Mouse (Mus musculus): ENCODE measurements at regions not wholly inside any gene's neighbourhood (a gene's known extent, or its start where the extent isn't known, plus 50 kb on each side); places are given as distances from the start of the nearest gene placed in this dataset.

DNA sequence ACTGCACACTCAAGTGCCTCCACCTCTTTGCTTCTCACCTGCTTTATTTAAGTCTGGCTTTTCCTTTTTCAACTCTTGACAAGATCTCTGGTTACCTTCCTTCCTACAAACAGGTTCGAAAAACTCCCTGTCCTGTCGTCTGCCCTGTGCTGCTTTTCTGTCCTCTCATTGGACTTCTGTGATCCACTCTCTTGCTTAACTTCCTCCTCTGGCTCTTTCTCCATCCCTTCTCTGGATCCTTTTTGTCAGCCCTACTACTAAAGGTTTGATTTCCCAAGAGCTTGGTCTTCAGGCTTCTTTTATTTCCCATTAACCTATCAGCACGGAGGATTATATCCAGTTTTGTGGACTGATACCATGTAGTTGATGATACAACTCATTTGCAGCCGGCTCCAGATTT is 149.8 kb downstream of the Satb1 start:
- 67% methylated on average over 4 of the region's 4 CpGs for WGBS (ENCODE audit: insufficient replicate concordance)
- no peak for ATAC-seq
- DNase-seq, result no peak
- Histone ChIP-seq H3K9me3 (ENCODE audit: low read length) (no peaks in the 10 kb centered on the region), H3K27me3 (ENCODE audit: insufficient read depth, low read length) (no peaks in the 10 kb centered on the region), H3K4me2 (ENCODE audit: low read depth, low read length) (no peak overlapping the region), H3K4me1 (ENCODE audit: insufficient read depth) (no peaks in the 10 kb centered on the region), H3K4me3 (ENCODE audit: low read depth, low read length) (no peak overlapping the region), H3K27ac (ENCODE audit: low read depth) (no peak overlapping the region), H3K9ac (replicated peaks) (no peak overlapping the region), H3K36me3 (replicated peaks; ENCODE audit: insufficient read depth, low read length) (no peaks in the 10 kb centered on the region)
- TF ChIP-seq EP300 (IDR thresholded peaks at IDR 0.05; ENCODE audit: low read depth) (no peak), CTCF (IDR thresholded peaks at IDR 0.05; ENCODE audit: low read depth) (no peak)

DNA sequence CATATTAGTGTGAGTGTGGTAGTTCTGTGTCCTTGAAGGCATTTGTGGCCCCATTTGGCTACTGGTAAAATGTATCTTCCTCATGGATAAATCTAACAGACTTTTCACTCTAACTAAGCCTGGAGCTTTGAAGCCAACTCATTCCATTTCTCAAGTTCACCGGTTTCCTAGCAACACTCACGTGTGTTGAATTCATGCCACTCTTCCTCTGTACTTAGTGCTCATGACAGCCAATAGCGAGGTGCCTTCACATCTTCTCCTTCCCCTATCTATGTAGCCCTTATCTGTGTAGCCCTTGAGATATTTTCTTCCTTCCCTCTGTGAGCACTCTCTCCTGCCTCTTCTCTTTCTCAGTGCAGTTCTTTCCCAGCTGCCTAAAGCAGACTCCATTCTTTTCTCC is 150.7 kb downstream of the Satb1 start:
- TF ChIP-seq EP300 (IDR thresholded peaks at IDR 0.05; ENCODE audit: low read depth) (no peak), CTCF (IDR thresholded peaks at IDR 0.05; ENCODE audit: low read depth) (no peak)
- no peak overlapping the region for H3K4me3 ChIP-seq (ENCODE audit: low read depth, low read length)
- no peak overlapping the region for H3K9ac ChIP-seq (replicated peaks)
- no peaks in the 10 kb centered on the region for H3K9me3 ChIP-seq (ENCODE audit: low read length)
- ATAC-seq (no peak), DNase-seq (no peak)
- no peaks in the 10 kb centered on the region for H3K4me1 ChIP-seq (ENCODE audit: insufficient read depth)
- H3K4me2 ChIP-seq (ENCODE audit: low read depth, low read length), result no peak overlapping the region
- no peak overlapping the region for H3K27ac ChIP-seq (ENCODE audit: low read depth)
- WGBS (ENCODE audit: insufficient replicate concordance), result 67% methylated on average over 3 of the region's 3 CpGs
- no peaks in the 10 kb centered on the region for H3K27me3 ChIP-seq (ENCODE audit: insufficient read depth, low read length)
- H3K36me3 ChIP-seq (replicated peaks; ENCODE audit: insufficient read depth, low read length), result no peaks in the 10 kb centered on the region

DNA sequence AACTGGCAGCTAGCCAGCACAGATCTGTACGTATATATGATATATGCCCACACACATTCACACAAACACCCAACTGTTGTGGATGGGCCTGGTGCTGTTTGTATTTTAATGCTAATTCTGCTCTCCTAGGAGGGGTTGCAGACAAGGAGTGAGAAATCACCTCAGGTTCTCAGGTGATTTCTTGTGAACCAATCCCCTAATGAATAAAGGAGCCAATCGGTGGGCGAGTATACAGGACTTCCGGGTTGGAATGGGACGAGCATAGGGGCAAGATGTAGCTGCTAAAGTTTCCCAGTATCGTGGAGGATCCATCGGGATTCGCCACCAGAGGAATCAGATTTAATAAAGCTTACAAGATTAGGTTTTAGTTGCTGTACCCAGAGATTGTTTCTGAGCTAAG is 155.6 kb downstream of the Satb1 start:
- Histone ChIP-seq H3K9me3 (ENCODE audit: low read length) (no peaks in the 10 kb centered on the region), H3K4me1 (ENCODE audit: insufficient read depth) (no peaks in the 10 kb centered on the region), H3K27me3 (ENCODE audit: insufficient read depth, low read length) (no peaks in the 10 kb centered on the region), H3K9ac (replicated peaks) (no peak overlapping the region), H3K27ac (ENCODE audit: low read depth) (no peak overlapping the region), H3K36me3 (replicated peaks; ENCODE audit: insufficient read depth, low read length) (no peaks in the 10 kb centered on the region), H3K4me2 (ENCODE audit: low read depth, low read length) (no peak overlapping the region), H3K4me3 (ENCODE audit: low read depth, low read length) (no peak overlapping the region)
- DNase-seq, result no peak
- no peak for ATAC-seq
- TF ChIP-seq CTCF (IDR thresholded peaks at IDR 0.05; ENCODE audit: low read depth) (no peak), EP300 (IDR thresholded peaks at IDR 0.05; ENCODE audit: low read depth) (no peak)
- 84% methylated on average over 8 of the region's 8 CpGs for whole genome bisulfite sequencing (ENCODE audit: insufficient replicate concordance)

DNA sequence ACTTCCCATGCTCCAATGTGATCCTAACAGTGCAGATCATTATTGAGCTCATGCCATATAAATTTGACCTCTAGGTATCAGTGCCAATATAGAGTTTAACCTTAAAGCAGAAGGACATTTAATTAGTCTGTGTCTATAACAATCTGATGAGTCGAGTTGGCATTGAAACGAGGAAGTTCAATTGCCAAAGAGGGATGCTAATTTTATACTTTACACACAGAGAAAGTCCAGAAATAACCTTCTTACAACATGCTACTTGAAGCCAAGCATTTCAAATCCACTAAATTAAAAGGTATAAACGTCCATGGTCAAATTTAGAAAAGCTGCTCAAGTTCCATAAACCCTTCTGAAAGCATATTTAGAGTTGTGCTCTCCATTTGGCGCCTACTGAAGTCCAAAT is 174.7 kb downstream of the Satb1 start:
- 39% methylated on average over 4 of the region's 4 CpGs for WGBS (ENCODE audit: insufficient replicate concordance)
- Histone ChIP-seq H3K4me3 (ENCODE audit: low read depth, low read length) (no peak overlapping the region), H3K4me2 (ENCODE audit: low read depth, low read length) (no peak overlapping the region), H3K9me3 (ENCODE audit: low read length) (no peaks in the 10 kb centered on the region), H3K27ac (ENCODE audit: low read depth) (no peak overlapping the region), H3K36me3 (replicated peaks; ENCODE audit: insufficient read depth, low read length) (no peaks in the 10 kb centered on the region), H3K4me1 (ENCODE audit: insufficient read depth) (no peaks in the 10 kb centered on the region), H3K27me3 (ENCODE audit: insufficient read depth, low read length) (no peaks in the 10 kb centered on the region), H3K9ac (replicated peaks) (no peak overlapping the region)
- DNase-seq, result no peak
- TF ChIP-seq CTCF (IDR thresholded peaks at IDR 0.05; ENCODE audit: low read depth), result no peak
- TF ChIP-seq EP300 (IDR thresholded peaks at IDR 0.05; ENCODE audit: low read depth), result no peak
- no peak for ATAC-seq

DNA sequence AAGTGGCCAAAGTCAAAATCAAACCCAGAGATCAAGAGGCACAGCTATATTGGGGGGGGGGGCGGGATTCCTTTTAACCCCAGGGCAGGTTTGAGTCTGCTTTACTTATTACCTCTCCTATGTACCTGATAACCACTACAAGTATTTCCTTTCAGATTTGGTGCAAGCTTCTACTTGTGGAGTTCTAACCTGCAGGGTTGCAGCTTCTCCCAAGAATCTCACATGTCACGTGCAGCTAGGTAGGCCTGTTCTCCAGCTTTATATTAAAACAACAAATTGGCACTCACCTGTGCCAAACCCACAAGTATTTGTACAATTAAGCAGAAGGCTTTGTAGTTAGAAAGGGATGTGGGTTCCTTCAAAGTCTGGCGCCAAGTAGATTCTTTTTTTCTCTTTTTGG is 179.2 kb downstream of the Satb1 start:
- Histone ChIP-seq H3K9me3 (ENCODE audit: low read length) (no peaks in the 10 kb centered on the region), H3K4me3 (ENCODE audit: low read depth, low read length) (no peak overlapping the region), H3K4me2 (ENCODE audit: low read depth, low read length) (no peak overlapping the region), H3K9ac (replicated peaks) (no peak overlapping the region), H3K4me1 (ENCODE audit: insufficient read depth) (no peaks in the 10 kb centered on the region), H3K27ac (ENCODE audit: low read depth) (no peak overlapping the region), H3K27me3 (ENCODE audit: insufficient read depth, low read length) (no peaks in the 10 kb centered on the region), H3K36me3 (replicated peaks; ENCODE audit: insufficient read depth, low read length) (no peaks in the 10 kb centered on the region)
- TF ChIP-seq CTCF (IDR thresholded peaks at IDR 0.05; ENCODE audit: low read depth) (no peak), EP300 (IDR thresholded peaks at IDR 0.05; ENCODE audit: low read depth) (no peak)
- DNase-seq, result no peak
- WGBS (ENCODE audit: insufficient replicate concordance), result 76% methylated on average over 3 of the region's 3 CpGs
- no peak for ATAC-seq

DNA sequence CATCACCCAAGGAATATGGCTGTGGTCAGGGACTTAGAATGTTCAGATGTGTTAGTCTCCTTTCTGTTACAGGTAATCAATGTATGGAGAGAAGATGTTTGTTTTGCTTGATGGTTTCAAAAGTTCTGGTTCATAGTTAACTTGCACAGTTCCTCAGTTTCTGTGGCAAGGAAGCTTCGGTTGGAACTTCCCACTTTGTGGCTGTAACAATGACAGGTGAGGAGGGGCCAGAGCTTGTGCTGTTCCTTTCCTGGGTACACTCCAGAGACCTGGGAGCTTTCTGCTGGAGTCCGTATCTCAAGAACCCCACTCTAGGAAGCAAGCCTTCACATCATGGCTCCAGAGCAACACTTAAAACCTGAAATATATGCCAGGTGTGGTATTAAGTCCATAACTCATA is 181.2 kb downstream of the Satb1 start:
- Histone ChIP-seq H3K9ac (replicated peaks) (no peak overlapping the region), H3K27me3 (ENCODE audit: insufficient read depth, low read length) (no peaks in the 10 kb centered on the region), H3K36me3 (replicated peaks; ENCODE audit: insufficient read depth, low read length) (no peaks in the 10 kb centered on the region), H3K4me1 (ENCODE audit: insufficient read depth) (no peaks in the 10 kb centered on the region), H3K4me3 (ENCODE audit: low read depth, low read length) (no peak overlapping the region), H3K9me3 (ENCODE audit: low read length) (no peaks in the 10 kb centered on the region), H3K27ac (ENCODE audit: low read depth) (no peak overlapping the region), H3K4me2 (ENCODE audit: low read depth, low read length) (no peak overlapping the region)
- ATAC-seq (no peak), DNase-seq (no peak)
- 45% methylated on average over 2 of the region's 2 CpGs for WGBS (ENCODE audit: insufficient replicate concordance)
- no peak for TF ChIP-seq EP300 (IDR thresholded peaks at IDR 0.05; ENCODE audit: low read depth)
- TF ChIP-seq CTCF (IDR thresholded peaks at IDR 0.05; ENCODE audit: low read depth), result no peak

DNA sequence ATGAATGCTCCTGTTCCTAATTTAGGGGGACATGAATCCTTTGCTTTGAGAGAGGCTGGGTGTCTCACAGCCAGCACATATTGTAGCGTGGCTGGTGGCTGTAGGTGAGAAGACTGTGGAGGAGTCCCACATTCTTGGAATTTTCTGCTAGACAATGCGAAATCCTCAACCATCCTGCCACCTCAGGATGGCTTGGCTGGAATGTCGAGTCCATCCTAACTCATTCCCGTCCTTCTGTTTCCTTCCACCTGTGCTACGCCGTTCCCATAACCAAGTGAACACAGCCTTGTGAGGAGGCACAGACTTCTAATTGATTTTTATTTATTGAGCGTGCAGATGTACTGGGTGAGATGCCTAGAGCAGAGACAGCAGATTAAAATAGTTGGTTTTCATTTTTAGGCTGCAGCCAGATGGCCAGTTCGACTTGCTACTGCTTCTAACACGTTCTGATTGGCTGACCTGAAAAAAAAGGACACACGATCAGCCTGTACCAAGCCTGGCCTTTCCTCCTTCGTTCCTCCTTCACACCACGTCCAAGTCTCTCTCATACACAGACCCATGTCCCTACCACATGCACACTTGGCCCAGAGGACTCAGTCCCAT is 183.8 kb downstream of the Satb1 start:
- ATAC-seq, result no peak
- no peak for DNase-seq
- no peak overlapping the region for H3K27ac ChIP-seq (ENCODE audit: low read depth)
- H3K36me3 ChIP-seq (replicated peaks; ENCODE audit: insufficient read depth, low read length), result no peaks in the 10 kb centered on the region
- H3K4me2 ChIP-seq (ENCODE audit: low read depth, low read length), result no peak overlapping the region
- H3K4me3 ChIP-seq (ENCODE audit: low read depth, low read length), result no peak overlapping the region
- TF ChIP-seq EP300 (IDR thresholded peaks at IDR 0.05; ENCODE audit: low read depth), result no peak
- TF ChIP-seq CTCF (IDR thresholded peaks at IDR 0.05; ENCODE audit: low read depth), result no peak
- no peak overlapping the region for H3K9ac ChIP-seq (replicated peaks)
- H3K27me3 ChIP-seq (ENCODE audit: insufficient read depth, low read length), result no peaks in the 10 kb centered on the region
- H3K9me3 ChIP-seq (ENCODE audit: low read length), result no peaks in the 10 kb centered on the region
- no peaks in the 10 kb centered on the region for H3K4me1 ChIP-seq (ENCODE audit: insufficient read depth)
- 71% methylated on average over 12 of the region's 12 CpGs for WGBS (ENCODE audit: insufficient replicate concordance)

All from liver, postnatal 0 days (tissue).